Comparison of ENCODE assay signal across 8 mouse cellular contexts in genomic region chr12:111559647-111560258, GRCm38 (mm10). TPM values are rescaled to one million over a fixed set of nuclear protein-coding genes. Genes with fewer than 3 reads are reported as not detected.
A peak's percentile ranks its signal among the peaks of the same experiment; 100 is the strongest.
DNase-seq lines count a peak whose midpoint lies in the region; ATAC-seq and TF ChIP-seq lines count a peak whose summit lies in the region.

No protein-coding gene starts in this region.

- ATAC-seq in forebrain, embryonic 15.5 days (replicated peaks): no peak; the same call in 1 of the 2 replicates
- ATAC-seq in lung, postnatal 0 days: peak; percentile 44; the same call in 1 of the 2 replicates

- no peak overlapping the region for H3K27ac ChIP-seq in spleen, adult 2 months (ENCODE audit: insufficient read depth, low read length)
- peak overlapping the region; percentile 70 for H3K27ac ChIP-seq in forebrain, embryonic 15.5 days (replicated peaks)
- H3K27ac ChIP-seq in lung, postnatal 0 days (ENCODE audit: low read length): no peak overlapping the region

- WGBS in spleen, adult 2 months: 9% methylated on average over 18 of the region's 18 CpGs
- 61% methylated on average over 18 of the region's 18 CpGs for WGBS in forebrain, embryonic 15.5 days
- 38% methylated on average over 18 of the region's 18 CpGs for WGBS in lung, postnatal 0 days

- TF ChIP-seq EP300 in lung, postnatal 0 days (IDR thresholded peaks at IDR 0.05): no peak

- DNase-seq in spleen, adult 2 months (ENCODE audit: low read depth in 1 of 2, low spot score in 2 of 2): peak; percentile 38 to 56
- no peak for DNase-seq in spleen, postnatal 4 days (ENCODE audit: low spot score in 2 of 2)
- DNase-seq in layer of hippocampus, adult 8-10 months (ENCODE audit: low spot score in 2 of 2): peak; percentile 67 to 70
- peak; percentile 60 for DNase-seq in lung, postnatal 0 days (ENCODE audit: low spot score)
- DNase-seq in right cerebral cortex, postnatal 25 days: peak; percentile 73
- DNase-seq in cerebellum, postnatal 36 days: no peak
- DNase-seq in gastrocnemius, postnatal 25 days: no peak

- no peaks in the 10 kb centered on the region for H3K27me3 ChIP-seq in spleen, adult 2 months (ENCODE audit: control insufficient read depth, insufficient read depth, low read length)
- H3K27me3 ChIP-seq in forebrain, embryonic 15.5 days: no peaks in the 10 kb centered on the region
- no peaks in the 10 kb centered on the region for H3K27me3 ChIP-seq in lung, postnatal 0 days (replicated peaks; ENCODE audit: insufficient read depth, low read length)

- H3K9ac ChIP-seq in forebrain, embryonic 15.5 days (replicated peaks): 0 out of 2 replicates have a peak overlapping the region, but pooled peaks have one; percentile 24
- no peak overlapping the region for H3K9ac ChIP-seq in lung, postnatal 0 days (replicated peaks; ENCODE audit: low read depth)

- no peaks in the 10 kb centered on the region for H3K9me3 ChIP-seq in forebrain, embryonic 15.5 days
- no peaks in the 10 kb centered on the region for H3K9me3 ChIP-seq in lung, postnatal 0 days (ENCODE audit: low read length)

- no peaks in the 10 kb centered on the region for H3K36me3 ChIP-seq in spleen, adult 2 months (ENCODE audit: control insufficient read depth, insufficient read depth, low read length)
- H3K36me3 ChIP-seq in forebrain, embryonic 15.5 days: no peaks in the 10 kb centered on the region
- H3K36me3 ChIP-seq in lung, postnatal 0 days (ENCODE audit: insufficient read depth, low read length): no peaks in the 10 kb centered on the region

- no peak for TF ChIP-seq POLR2A in spleen, adult 2 months (IDR thresholded peaks at IDR 0.05; ENCODE audit: low read depth, low read length)

- peaks cover 3% of the 10 kb centered on the region for H3K4me1 ChIP-seq in spleen, adult 2 months (ENCODE audit: control insufficient read depth, insufficient read depth, insufficient read length)
- H3K4me1 ChIP-seq in forebrain, embryonic 15.5 days: no peaks in the 10 kb centered on the region
- no peaks in the 10 kb centered on the region for H3K4me1 ChIP-seq in lung, postnatal 0 days (ENCODE audit: insufficient read depth, low read depth, low read length)

- H3K4me2 ChIP-seq in forebrain, embryonic 15.5 days (replicated peaks): peak overlapping the region; percentile 25
- H3K4me2 ChIP-seq in lung, postnatal 0 days (replicated peaks; ENCODE audit: low read depth, low read length): no peak overlapping the region

- peak overlapping the region; percentile 54 for H3K4me3 ChIP-seq in spleen, adult 2 months (ENCODE audit: extremely low read depth, insufficient read depth, insufficient read length)
- H3K4me3 ChIP-seq in forebrain, embryonic 15.5 days: 0 out of 2 replicates have a peak overlapping the region, but pooled peaks have one; percentile 15
- H3K4me3 ChIP-seq in lung, postnatal 0 days (ENCODE audit: low read depth, low read length): 0 out of 2 replicates have a peak overlapping the region, but pooled peaks have one; percentile 2

- no peak for TF ChIP-seq CTCF in spleen, adult 2 months (IDR thresholded peaks at IDR 0.05; ENCODE audit: extremely low read depth, insufficient read depth, insufficient read length, insufficient replicate concordance)
- TF ChIP-seq CTCF in lung, postnatal 0 days (IDR thresholded peaks at IDR 0.05): no peak

RNA-seq across cellular contexts. Expression of gene Mark3, which starts 14.6 kb away (rescaled TPM):
- polyA plus RNA-seq in spleen, adult 2 months (2012; rRNA removed): 19.8 and 21.4 TPM in 2 replicates
- polyA plus RNA-seq in forebrain, embryonic 15.5 days (2015; fragmentation: Nextera tagmentation; extraction: Ambion mirVana): 46.1 and 54.4 TPM in 2 replicates
- total RNA-seq in layer of hippocampus, adult 8-10 months (2022): 100 to 1,000 TPM in 1 of 4 experiments, 10 to 100 TPM in 3; 89.3 to 107 (median 96.8) TPM
- 25.8 and 26.0 TPM in 2 replicates for polyA plus RNA-seq in lung, postnatal 0 days (2015; fragmentation: Nextera tagmentation; extraction: Ambion mirVana)
- total RNA-seq in gastrocnemius, postnatal 25 days (2021): 10 to 100 TPM; 50.5 to 51.5 TPM

RNA-seq across cellular contexts. Expression of gene Eif5, which starts 21.9 kb away (rescaled TPM):
- 72.9 and 100 TPM in 2 replicates for polyA plus RNA-seq in spleen, adult 2 months (2012; rRNA removed)
- polyA plus RNA-seq in forebrain, embryonic 15.5 days (2015; fragmentation: Nextera tagmentation; extraction: Ambion mirVana): 620 and 638 TPM in 2 replicates
- total RNA-seq in layer of hippocampus, adult 8-10 months (2022): 100 to 1,000 TPM; 235 to 288 (median 259) TPM
- 412 and 458 TPM in 2 replicates for polyA plus RNA-seq in lung, postnatal 0 days (2015; fragmentation: Nextera tagmentation; extraction: Ambion mirVana)
- 100 to 1,000 TPM; 133 to 143 TPM for total RNA-seq in gastrocnemius, postnatal 25 days (2021)

Comparison
In these comparisons a context has a peak if more than half of its experiments do, and no peak if none do; other contexts are left out.
1. DNase-seq: peak in spleen, adult 2 months (2 of 2), layer of hippocampus, adult 8-10 months (2 of 2), lung, postnatal 0 days (single experiment) and right cerebral cortex, postnatal 25 days (single experiment); none in spleen, postnatal 4 days (0 of 2), cerebellum, postnatal 36 days (0 of 2) and gastrocnemius, postnatal 25 days (single experiment).
2. H3K4me3 ChIP-seq: peak in every context shown above with its lines; median percentile 54 in spleen, adult 2 months; 15 in forebrain, embryonic 15.5 days; 2 in lung, postnatal 0 days.